Mouse (Mus musculus) liver, adult 2 months (tissue): ENCODE results near the gene Cadm3.

Experiments used
- CTCF ChIP-seq: fragments of 200-500 bp; IDR thresholded peaks from 2 replicates; pipeline ENCODE4 v1.5.1; 2011; ENCODE audit warnings: low read depth, low read length, control low read depth
- POLR2A ChIP-seq: fragments of 200-500 bp; IDR thresholded peaks from 2 replicates; pipeline ENCODE4 v1.6.1; 2011; ENCODE audit warnings: low read length, control low read depth; ENCODE audit not compliant: insufficient read depth; ENCODE audit errors: extremely low read depth

DNA sequence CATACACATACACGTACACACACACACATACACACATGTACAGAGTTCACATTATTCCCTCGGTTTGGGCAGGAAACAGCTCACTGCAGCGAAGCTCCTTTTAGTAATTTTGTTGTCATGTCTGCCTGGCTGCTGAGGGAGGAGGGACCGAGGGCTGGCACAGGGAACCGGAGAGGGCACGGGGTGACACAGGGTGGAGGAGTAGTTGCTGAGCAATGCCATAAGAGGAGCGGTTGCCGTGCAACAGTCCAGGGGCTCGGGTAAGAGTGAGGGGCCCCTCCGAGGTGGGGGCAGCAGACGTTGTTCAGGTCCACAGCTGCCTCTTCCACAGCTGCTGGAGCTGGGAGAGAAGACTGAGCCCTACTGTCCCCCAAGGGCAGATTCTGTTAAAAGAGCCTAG is 31.6 kb downstream of the Cadm3 start:
- no peak for TF ChIP-seq CTCF
- TF ChIP-seq POLR2A = no peak
